Mouse (Mus musculus): ENCODE measurements around the gene Pde6c. TPM values are rescaled to one million over a fixed set of nuclear protein-coding genes. Genes with fewer than 3 reads are reported as not detected.

Gene Pde6c
- polyA plus RNA-seq, 1 experiment from 2014 or later, result 2.4 TPM

DNA sequence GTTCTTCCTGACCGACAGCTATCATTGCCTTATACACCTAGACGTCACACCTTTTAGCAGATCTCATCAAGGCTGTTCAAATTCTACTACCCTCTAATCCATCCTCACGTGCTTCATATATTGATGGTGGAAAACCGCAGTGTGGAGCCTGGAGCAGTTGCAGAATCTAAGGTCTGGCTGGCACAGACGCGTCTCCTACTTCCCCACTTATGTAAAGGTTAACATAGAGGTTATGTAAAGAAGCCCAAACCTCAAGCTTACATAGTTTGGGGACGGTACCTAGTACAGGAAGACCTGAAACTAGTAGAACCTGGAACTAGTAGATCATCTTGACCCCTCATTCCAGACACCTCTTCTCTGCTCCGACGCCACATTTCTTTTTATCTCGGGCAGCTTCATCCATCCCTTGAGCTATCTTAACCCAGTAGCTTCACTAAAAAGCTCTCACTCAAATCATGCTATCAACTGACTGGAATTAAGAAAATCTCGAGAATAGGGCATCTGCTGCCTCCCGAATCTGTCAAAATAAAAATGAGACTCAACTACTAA lies 90.8 kb downstream of the Pde6c start:
- DNase-seq (ENCODE audit: low spot score), result no peak
- H3K4me2 ChIP-seq, result peak overlapping the region; percentile 75
- WGBS, result 8% methylated on average over 12 of the region's 12 CpGs
- H3K27me3 ChIP-seq (replicated peaks; ENCODE audit: control insufficient read depth, insufficient read depth, low read length), result no peaks in the 10 kb centered on the region
- 0 out of 2 replicates have a peak, but pooled peaks cover 2% of the 10 kb centered on the region for H3K36me3 ChIP-seq (ENCODE audit: control insufficient read depth, insufficient read depth, low read length)
- ATAC-seq (replicated peaks; ENCODE audit: low FRiP score), result peak; percentile 37; the same call in 1 of the 2 replicates
- peak overlapping the region; percentile 72 for H3K27ac ChIP-seq (ENCODE audit: low read depth, low read length)
- no peaks in the 10 kb centered on the region for H3K9me3 ChIP-seq (ENCODE audit: control insufficient read depth, low read length)
- peak overlapping the region; percentile 84 for H3K9ac ChIP-seq (ENCODE audit: low read depth, low read length)
- H3K4me1 ChIP-seq (replicated peaks; ENCODE audit: control insufficient read depth, insufficient read depth, low read length), result peaks cover 6% of the 10 kb centered on the region
- peak overlapping the region; percentile 82 for H3K4me3 ChIP-seq (ENCODE audit: low read depth, low read length)

DNA sequence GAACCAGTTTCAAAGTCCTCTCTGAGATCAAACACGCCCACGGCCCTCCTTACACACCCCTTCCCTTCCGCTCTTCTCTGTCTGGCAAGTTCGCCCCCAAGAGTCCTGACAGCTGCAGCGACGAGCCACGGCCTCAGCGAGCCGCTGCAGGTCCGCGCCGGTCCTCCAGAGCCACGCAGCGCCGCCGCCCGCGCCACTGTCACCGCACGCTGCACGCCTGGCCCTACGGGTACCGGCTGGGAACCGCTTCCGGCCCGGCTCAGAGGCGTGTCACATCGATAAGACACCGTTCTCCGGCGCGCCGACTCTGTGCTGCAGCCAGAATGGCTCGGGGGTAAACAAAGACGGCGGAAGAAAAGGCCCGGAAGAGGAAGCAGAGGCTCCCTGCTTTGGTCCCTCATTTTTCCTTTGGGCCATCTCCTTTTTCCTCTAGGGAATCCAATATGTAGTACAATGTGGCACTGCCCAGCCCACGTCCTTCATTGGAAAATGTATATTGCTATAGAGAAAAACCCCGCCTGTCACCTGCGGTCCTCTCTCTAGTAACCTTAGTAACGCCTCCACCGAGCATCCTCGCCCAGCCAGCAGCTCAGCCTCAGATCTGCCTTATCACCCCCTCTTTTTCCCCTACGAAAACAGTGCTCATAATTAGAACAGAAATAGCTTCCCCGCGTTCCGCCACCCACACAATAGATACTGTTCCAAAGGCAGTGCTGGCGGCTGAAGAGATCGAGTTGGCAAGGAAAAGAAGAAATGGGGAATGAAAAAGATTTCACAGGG lies 91.5 kb downstream of the Pde6c start, which contains the start of gene Fra10ac1:
Gene Fra10ac1 (minus strand): TSS at position 252 of the 780 bp plus-strand sequence.
- ATAC-seq (replicated peaks; ENCODE audit: low FRiP score) (peak; percentile 96), DNase-seq (ENCODE audit: low spot score) (peak; percentile 89)
- H3K9ac ChIP-seq (ENCODE audit: low read depth, low read length), result peak within 1 kb of the TSS; percentile 84
- peak within 1 kb of the TSS; percentile 82 for H3K4me3 ChIP-seq (ENCODE audit: low read depth, low read length)
- no peaks in the 10 kb centered on the region for H3K36me3 ChIP-seq (ENCODE audit: control insufficient read depth, insufficient read depth, low read length)
- no peaks in the 10 kb centered on the region for H3K27me3 ChIP-seq (replicated peaks; ENCODE audit: control insufficient read depth, insufficient read depth, low read length)
- H3K4me1 ChIP-seq (replicated peaks; ENCODE audit: control insufficient read depth, insufficient read depth, low read length), result peaks cover 6% of the 10 kb centered on the region
- 0 out of 2 replicates have a peak, but pooled peaks cover 2% of the 10 kb centered on the region for H3K9me3 ChIP-seq (ENCODE audit: control insufficient read depth, low read length)
- H3K27ac ChIP-seq (ENCODE audit: low read depth, low read length), result peak within 1 kb of the TSS; percentile 72
- peak within 1 kb of the TSS; percentile 75 for H3K4me2 ChIP-seq
- under 1% methylated on average over 49 of the region's 49 CpGs for WGBS

DNA sequence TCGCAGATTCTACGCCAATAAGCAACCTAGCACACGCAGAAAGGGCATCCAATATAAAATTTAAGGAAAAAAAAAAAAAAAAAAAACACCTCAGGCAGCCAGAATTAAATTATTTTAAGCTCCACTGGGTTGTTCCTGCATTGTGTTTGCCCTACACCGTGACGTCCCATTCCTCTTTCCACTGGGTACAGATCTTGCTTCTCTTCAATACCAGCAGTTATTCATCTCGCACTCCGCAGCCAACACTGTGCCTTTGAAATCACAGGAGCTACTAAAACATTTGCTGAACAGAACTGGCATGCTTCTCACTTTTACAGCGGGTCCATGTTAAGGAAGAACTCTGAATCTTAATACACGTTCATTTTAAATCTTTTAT lies 92.1 kb downstream of the Pde6c start:
- H3K4me1 ChIP-seq (replicated peaks; ENCODE audit: control insufficient read depth, insufficient read depth, low read length), result peaks cover 6% of the 10 kb centered on the region
- H3K4me3 ChIP-seq (ENCODE audit: low read depth, low read length), result peak overlapping the region; percentile 82
- peak overlapping the region; percentile 75 for H3K4me2 ChIP-seq
- ATAC-seq (replicated peaks; ENCODE audit: low FRiP score) (no peak), DNase-seq (ENCODE audit: low spot score) (no peak)
- no peak overlapping the region for H3K27ac ChIP-seq (ENCODE audit: low read depth, low read length)
- WGBS, result 21% methylated on average over 9 of the region's 9 CpGs
- no peaks in the 10 kb centered on the region for H3K27me3 ChIP-seq (replicated peaks; ENCODE audit: control insufficient read depth, insufficient read depth, low read length)
- H3K9me3 ChIP-seq (ENCODE audit: control insufficient read depth, low read length), result 0 out of 2 replicates have a peak, but pooled peaks cover 2% of the 10 kb centered on the region
- peak overlapping the region; percentile 84; the same call in 1 of the 2 replicates for H3K9ac ChIP-seq (ENCODE audit: low read depth, low read length)
- H3K36me3 ChIP-seq (ENCODE audit: control insufficient read depth, insufficient read depth, low read length), result no peaks in the 10 kb centered on the region

DNA sequence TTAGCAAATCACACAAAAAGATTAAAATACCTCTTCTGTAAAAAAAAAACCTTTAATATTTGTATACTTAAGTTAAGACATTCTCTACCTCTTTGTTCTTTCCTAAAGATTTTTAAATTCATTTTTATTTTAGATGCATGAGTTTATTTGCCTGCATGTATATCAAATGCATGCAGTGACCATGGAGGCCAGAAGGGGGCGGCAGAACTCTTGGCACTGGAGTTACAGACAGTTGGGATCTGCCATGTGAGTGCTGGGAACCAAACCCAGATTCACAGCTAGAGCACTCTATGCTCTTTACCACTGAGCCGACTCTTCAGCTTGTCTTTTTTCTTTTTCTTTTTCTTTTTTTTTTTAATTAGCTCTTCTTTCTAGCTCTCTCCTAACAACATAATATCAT lies 96.1 kb downstream of the Pde6c start:
- no peak overlapping the region for H3K27ac ChIP-seq (ENCODE audit: low read depth, low read length)
- H3K27me3 ChIP-seq (replicated peaks; ENCODE audit: control insufficient read depth, insufficient read depth, low read length), result no peaks in the 10 kb centered on the region
- H3K4me3 ChIP-seq (ENCODE audit: low read depth, low read length), result no peak overlapping the region
- 0 out of 2 replicates have a peak, but pooled peaks cover 2% of the 10 kb centered on the region for H3K9me3 ChIP-seq (ENCODE audit: control insufficient read depth, low read length)
- 48% methylated on average over 2 of the region's 2 CpGs for WGBS
- no peaks in the 10 kb centered on the region for H3K36me3 ChIP-seq (ENCODE audit: control insufficient read depth, insufficient read depth, low read length)
- H3K9ac ChIP-seq (ENCODE audit: low read depth, low read length), result no peak overlapping the region
- H3K4me2 ChIP-seq, result no peak overlapping the region
- no peak for DNase-seq (ENCODE audit: low spot score)
- ATAC-seq (replicated peaks; ENCODE audit: low FRiP score), result no peak
- H3K4me1 ChIP-seq (replicated peaks; ENCODE audit: control insufficient read depth, insufficient read depth, low read length), result no peaks in the 10 kb centered on the region

DNA sequence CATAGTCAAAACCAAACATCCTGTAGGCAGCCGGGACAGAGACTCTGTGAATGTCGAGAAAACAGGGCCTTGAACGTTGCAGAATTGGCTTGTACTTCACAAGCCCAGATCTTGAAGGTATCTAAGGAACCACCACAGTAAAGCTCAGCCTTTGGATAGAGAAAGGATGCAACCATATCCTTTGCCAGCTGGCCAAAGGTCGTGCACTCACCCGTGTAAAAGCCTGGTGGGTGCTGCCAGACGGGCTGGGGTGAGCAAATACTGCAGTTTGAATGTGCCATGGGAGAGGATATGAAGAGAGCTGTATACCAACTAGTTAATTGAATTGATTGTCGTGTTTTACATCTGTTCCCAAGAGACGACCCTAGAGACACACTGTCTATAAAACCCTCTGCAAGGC lies 99.5 kb downstream of the Pde6c start:
- ATAC-seq (replicated peaks; ENCODE audit: low FRiP score), result no peak
- Histone ChIP-seq H3K36me3 (ENCODE audit: control insufficient read depth, insufficient read depth, low read length) (no peaks in the 10 kb centered on the region), H3K27me3 (replicated peaks; ENCODE audit: control insufficient read depth, insufficient read depth, low read length) (no peaks in the 10 kb centered on the region), H3K27ac (ENCODE audit: low read depth, low read length) (no peak overlapping the region), H3K4me3 (ENCODE audit: low read depth, low read length) (no peak overlapping the region), H3K9me3 (ENCODE audit: control insufficient read depth, low read length) (0 out of 2 replicates have a peak, but pooled peaks cover 2% of the 10 kb centered on the region), H3K4me2 (no peak overlapping the region), H3K4me1 (replicated peaks; ENCODE audit: control insufficient read depth, insufficient read depth, low read length) (no peaks in the 10 kb centered on the region), H3K9ac (ENCODE audit: low read depth, low read length) (no peak overlapping the region)
- DNase-seq (ENCODE audit: low spot score), result no peak
- 69% methylated on average over 8 of the region's 8 CpGs for WGBS

DNA sequence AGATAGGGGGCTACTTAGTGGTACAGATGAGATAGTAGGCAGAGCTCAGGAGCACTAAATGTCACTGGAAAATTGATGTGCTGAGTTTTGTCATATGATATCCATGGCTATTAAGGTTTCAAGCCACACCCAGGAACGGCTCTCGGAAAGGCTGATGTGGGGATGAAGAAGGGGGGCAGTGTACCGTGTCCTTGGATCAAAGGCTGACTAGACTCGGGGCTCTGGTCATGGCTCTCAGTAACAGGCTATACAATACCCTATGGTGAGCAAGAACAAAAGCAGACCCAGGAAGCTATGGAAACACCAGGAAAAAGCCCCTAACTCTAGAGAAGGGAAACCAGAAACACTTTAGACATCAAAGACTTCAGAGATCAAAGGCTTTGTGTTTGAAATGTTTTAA lies 99.9 kb downstream of the Pde6c start:
- Histone ChIP-seq H3K4me1 (replicated peaks; ENCODE audit: control insufficient read depth, insufficient read depth, low read length) (no peaks in the 10 kb centered on the region), H3K36me3 (ENCODE audit: control insufficient read depth, insufficient read depth, low read length) (no peaks in the 10 kb centered on the region), H3K9ac (ENCODE audit: low read depth, low read length) (no peak overlapping the region), H3K9me3 (ENCODE audit: control insufficient read depth, low read length) (0 out of 2 replicates have a peak, but pooled peaks cover 2% of the 10 kb centered on the region), H3K27me3 (replicated peaks; ENCODE audit: control insufficient read depth, insufficient read depth, low read length) (no peaks in the 10 kb centered on the region), H3K27ac (ENCODE audit: low read depth, low read length) (no peak overlapping the region), H3K4me2 (no peak overlapping the region), H3K4me3 (ENCODE audit: low read depth, low read length) (no peak overlapping the region)
- no peak for DNase-seq (ENCODE audit: low spot score)
- ATAC-seq (replicated peaks; ENCODE audit: low FRiP score), result no peak
- WGBS, result 46% methylated on average over 4 of the region's 4 CpGs

Other genes with a start within 250 kb of the Pde6c start
- gene Myof, start 89.2 kb upstream of the Pde6c start, polyA plus RNA-seq (2014; fragmentation: Nextera tagmentation; extraction: Ambion mirVana), result 3.0 and 4.4 TPM in 2 replicates
- gene Cep55, start 77.8 kb upstream of the Pde6c start, polyA plus RNA-seq (2014; fragmentation: Nextera tagmentation; extraction: Ambion mirVana), result 16.0 and 16.7 TPM in 2 replicates
- gene Ffar4, start 35.7 kb upstream of the Pde6c start, polyA plus RNA-seq (2014; fragmentation: Nextera tagmentation; extraction: Ambion mirVana), result 1.1 TPM in 2 replicates
- gene Rbp4, start 7.5 kb upstream of the Pde6c start, polyA plus RNA-seq (2014; fragmentation: Nextera tagmentation; extraction: Ambion mirVana), result 1,416 and 1,448 TPM in 2 replicates
- 35.0 and 35.9 TPM in 2 replicates for gene Fra10ac1, start 91.4 kb downstream of the Pde6c start, polyA plus RNA-seq (2014; fragmentation: Nextera tagmentation; extraction: Ambion mirVana)
- 0.16 and 0.19 TPM in 2 replicates for gene Lgi1, start 131.8 kb downstream of the Pde6c start, polyA plus RNA-seq (2014; fragmentation: Nextera tagmentation; extraction: Ambion mirVana)

Measured in liver, embryonic 11.5 days (tissue).